Mouse (Mus musculus) forebrain, embryonic 10.5 days (tissue): ENCODE measurements at regions not wholly inside any gene's neighbourhood (a gene's known extent, or its start where the extent isn't known, plus 50 kb on each side); places are given as distances from the start of the nearest gene placed in this dataset.

Source experiments
- DNase-seq: peaks from one replicate; pipeline ENCODE4 v3.0.0-alpha.2; 2017; ENCODE audit warnings: low spot score; ENCODE audit errors: extremely low spot score
- H3K27ac ChIP-seq: fragments of 300-500 bp; sonication (generic); 2 replicates; pipeline ENCODE4 v1.5.1; 2016; ENCODE audit warnings: mild to moderate bottlenecking
- H3K27me3 ChIP-seq: fragments of 300-500 bp; sonication (generic); 2 replicates; pipeline ENCODE4 v1.6.1; 2016; ENCODE audit warnings: mild to moderate bottlenecking; ENCODE audit not compliant: poor library complexity, severe bottlenecking
- H3K36me3 ChIP-seq: fragments of 300-500 bp; sonication (generic); replicated peaks from 2 replicates; pipeline ENCODE4 v1.6.1; 2016; ENCODE audit warnings: mild to moderate bottlenecking, moderate library complexity
- H3K4me1 ChIP-seq: fragments of 300-500 bp; sonication (generic); 2 replicates; pipeline ENCODE4 v1.6.1; 2016
- H3K4me3 ChIP-seq: fragments of 300-500 bp; sonication (generic); 2 replicates; pipeline ENCODE4 v1.5.1; 2016; ENCODE audit warnings: mild to moderate bottlenecking, moderate library complexity
- H3K9me3 ChIP-seq: fragments of 300-500 bp; sonication (generic); 2 replicates; pipeline ENCODE4 v1.6.1; 2016; ENCODE audit warnings: mild to moderate bottlenecking, moderate library complexity
- WGBS: fragments of 180-500 bp; shearing (Covaris S2); methylation state at CpG from one replicate; pipeline ENCODE4 v1.1.7; 2016; 5-methylcytosine and 5-hydroxymethylcytosine counted together

DNA sequence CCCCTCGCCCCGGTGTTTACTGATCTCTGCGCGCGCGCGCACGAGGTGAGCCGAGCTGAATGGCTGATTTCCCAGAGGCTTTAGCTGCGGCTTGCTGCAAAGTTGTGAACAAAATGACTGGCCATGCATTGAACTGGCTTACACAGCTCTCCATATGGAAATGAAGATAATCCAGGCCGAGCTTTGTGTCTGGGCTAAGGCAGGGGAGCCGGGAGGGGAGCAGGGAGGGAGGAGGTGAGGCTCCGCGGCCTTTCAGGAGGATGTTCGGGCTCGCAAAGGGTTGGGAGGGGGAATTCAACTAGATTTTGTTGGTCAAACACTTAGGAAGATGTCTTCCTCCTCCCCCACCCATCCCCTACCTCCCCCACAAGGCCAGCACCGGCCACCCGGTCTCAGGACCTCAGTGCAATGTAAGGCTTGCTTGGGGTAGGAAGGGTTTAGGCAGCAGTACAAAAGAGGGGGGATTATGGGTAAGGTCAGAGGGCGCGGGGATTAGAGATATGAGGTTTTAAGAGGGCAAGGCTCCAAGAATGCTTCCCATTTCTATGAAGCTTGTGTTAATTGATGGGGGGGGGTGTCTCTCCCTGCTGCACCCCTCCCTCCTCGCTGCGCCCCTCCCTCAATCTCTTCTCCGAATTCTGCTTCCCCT is 143.3 kb upstream of the Lhx5 start:
- DNase-seq: peak; percentile 81
- peaks cover 83% of the 10 kb centered on the region for H3K27me3 ChIP-seq
- peak overlapping the region; percentile 32 for H3K4me3 ChIP-seq
- peak overlapping the region; percentile 85 for H3K27ac ChIP-seq
- H3K36me3 ChIP-seq: no peaks in the 10 kb centered on the region
- WGBS: 3% methylated on average over 23 of the region's 23 CpGs
- peaks cover 14% of the 10 kb centered on the region for H3K9me3 ChIP-seq
- peaks cover 55% of the 10 kb centered on the region for H3K4me1 ChIP-seq

DNA sequence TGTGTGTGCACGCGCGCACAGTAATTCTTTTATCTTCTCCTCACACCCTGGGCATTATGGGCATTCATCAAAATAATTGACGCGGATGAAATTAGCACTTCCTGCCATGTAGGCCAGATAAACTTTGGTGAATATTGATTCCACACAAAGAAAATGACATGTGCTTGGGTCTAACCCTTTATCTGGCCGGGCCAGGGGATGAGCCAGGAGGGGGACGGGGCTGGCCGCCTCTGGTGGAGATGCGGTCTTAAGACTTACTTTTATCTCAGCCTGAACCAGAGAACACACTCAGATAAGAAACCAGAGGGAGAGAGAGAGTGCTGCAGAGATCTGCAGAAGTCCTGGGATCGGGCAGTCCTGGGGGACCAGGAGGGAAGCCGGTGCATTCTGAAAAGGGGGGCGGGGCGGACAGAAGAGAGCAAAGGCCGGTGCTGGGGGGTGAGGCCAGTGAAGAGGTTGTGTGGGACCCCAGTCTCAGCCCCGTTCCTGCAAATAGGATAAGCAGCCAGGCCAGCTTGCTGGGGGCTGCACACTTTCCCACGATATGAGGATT is 136.9 kb upstream of the Lhx5 start:
- H3K4me1 ChIP-seq: peaks cover 37% of the 10 kb centered on the region
- H3K4me3 ChIP-seq: no peak overlapping the region
- H3K9me3 ChIP-seq: peaks cover 11% of the 10 kb centered on the region
- H3K27ac ChIP-seq: peak overlapping the region; percentile 70
- DNase-seq: no peak
- H3K36me3 ChIP-seq: no peaks in the 10 kb centered on the region
- 39% methylated on average over 16 of the region's 16 CpGs for WGBS
- H3K27me3 ChIP-seq: peaks cover 84% of the 10 kb centered on the region

DNA sequence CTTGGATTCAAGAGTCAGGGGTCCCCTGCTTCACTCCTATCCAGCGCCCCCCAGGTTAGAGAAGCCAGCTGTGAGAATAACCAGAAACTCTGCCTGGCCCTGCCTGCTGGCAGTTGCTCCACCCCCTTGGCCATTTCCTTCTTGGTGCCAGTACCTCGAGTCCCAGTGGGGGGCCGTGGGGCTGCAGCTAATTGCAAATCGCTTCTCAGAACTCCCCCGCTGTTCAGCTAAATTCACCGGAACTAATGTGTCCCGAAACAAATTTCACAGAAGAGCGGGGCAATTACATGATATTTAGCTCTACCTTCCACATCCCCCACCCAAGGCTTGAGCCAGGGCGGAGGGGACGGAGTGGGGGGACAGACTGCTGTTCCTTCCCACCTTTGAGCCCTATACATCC is 134.3 kb upstream of the Lhx5 start:
- Histone ChIP-seq H3K27ac (peak overlapping the region; percentile 22), H3K4me3 (no peak overlapping the region), H3K9me3 (no peaks in the 10 kb centered on the region), H3K4me1 (peaks cover 55% of the 10 kb centered on the region), H3K36me3 (no peaks in the 10 kb centered on the region), H3K27me3 (peaks cover 94% of the 10 kb centered on the region)
- DNase-seq: peak; percentile 47
- WGBS: 3% methylated on average over 10 of the region's 10 CpGs

DNA sequence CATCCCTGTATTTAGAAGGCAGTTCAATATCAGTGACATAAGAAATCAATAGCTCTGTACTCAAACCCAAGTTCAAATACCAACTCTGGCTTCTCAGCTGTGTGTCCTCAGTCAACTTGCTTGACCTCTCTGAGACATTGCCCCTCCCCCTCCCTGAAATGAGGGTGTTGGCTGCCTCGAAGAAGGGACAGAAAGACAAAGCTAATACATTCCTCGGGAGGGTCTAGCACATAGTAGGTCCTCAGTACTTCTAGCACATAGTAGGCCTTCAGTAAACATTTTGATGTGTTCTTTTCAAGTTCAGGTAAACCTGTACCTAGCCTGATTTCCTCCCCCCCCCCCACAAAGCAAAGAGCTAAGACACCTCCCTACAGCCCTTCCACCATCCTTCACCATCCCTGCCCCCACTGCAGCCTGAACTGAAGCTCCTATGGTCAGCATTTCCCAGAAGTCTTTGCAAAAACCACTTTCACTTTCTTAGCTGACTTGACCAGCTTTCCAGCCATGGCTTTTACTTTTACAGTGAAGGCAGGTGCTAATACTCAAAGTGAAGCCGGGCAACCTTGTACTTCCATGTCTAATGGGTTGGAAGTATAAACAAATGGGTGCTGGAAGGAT is 133.7 kb upstream of the Lhx5 start:
- WGBS: 62% methylated on average over 3 of the region's 3 CpGs

DNA sequence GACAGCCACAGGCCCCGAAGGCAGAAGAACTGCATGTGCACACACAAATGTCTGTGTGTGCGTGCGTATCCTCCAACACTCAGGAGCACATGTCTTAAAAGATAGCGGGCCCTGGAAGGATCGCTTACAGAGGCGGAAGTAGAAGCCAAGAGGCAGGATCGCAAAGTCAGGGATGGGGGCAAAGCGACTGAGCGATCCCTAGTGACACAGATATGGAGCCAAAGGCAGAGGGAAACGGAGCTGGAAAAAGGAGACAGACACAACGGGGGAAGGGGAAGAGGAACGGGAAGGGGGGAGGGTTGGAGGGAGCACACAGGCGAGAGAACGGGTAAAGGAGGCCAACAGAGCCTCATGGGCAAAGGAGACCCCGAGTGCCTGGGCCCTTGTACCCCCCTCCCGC is 129.8 kb upstream of the Lhx5 start:
- peak; percentile 53 for DNase-seq
- whole genome bisulfite sequencing: 2% methylated on average over 16 of the region's 16 CpGs
- H3K9me3 ChIP-seq: no peaks in the 10 kb centered on the region
- no peaks in the 10 kb centered on the region for H3K36me3 ChIP-seq
- H3K27me3 ChIP-seq: peaks cover 100% of the 10 kb centered on the region
- peak overlapping the region; percentile 49 for H3K4me3 ChIP-seq
- H3K4me1 ChIP-seq: peaks cover 76% of the 10 kb centered on the region
- peak overlapping the region; percentile 87 for H3K27ac ChIP-seq

More for the DNA sequence above, 133.7 kb upstream of the Lhx5 start:
- peaks cover 94% of the 10 kb centered on the region for H3K27me3 ChIP-seq
- H3K4me1 ChIP-seq: peaks cover 61% of the 10 kb centered on the region
- DNase-seq: no peak
- no peak overlapping the region for H3K4me3 ChIP-seq
- H3K9me3 ChIP-seq: no peaks in the 10 kb centered on the region
- H3K36me3 ChIP-seq: no peaks in the 10 kb centered on the region
- no peak overlapping the region for H3K27ac ChIP-seq

DNA sequence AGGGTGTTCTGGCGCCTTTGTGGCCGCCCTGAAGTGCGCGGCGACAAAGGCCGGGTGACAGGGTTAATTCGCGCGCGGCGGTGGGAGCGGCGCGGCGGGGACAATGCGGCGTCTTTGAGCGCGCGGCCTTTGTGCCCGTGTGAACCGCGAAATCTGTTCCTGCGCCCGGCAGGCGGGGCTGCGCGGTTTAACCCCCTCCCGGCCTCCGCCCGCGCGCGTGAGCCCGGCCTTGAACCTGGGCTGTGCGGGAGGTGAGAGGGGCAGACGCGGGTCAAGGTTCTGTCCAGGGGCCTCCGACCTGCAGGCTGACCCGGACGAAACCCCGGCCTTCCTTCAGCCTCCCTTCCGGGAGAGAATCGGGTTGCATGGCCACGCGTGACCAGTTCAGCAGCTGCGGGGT is 129.2 kb upstream of the Lhx5 start:
- Histone ChIP-seq H3K27ac (peak overlapping the region; percentile 87), H3K27me3 (peaks cover 95% of the 10 kb centered on the region), H3K4me1 (peaks cover 69% of the 10 kb centered on the region), H3K9me3 (no peaks in the 10 kb centered on the region), H3K36me3 (no peaks in the 10 kb centered on the region), H3K4me3 (peak overlapping the region; percentile 49)
- DNase-seq: peak; percentile 53
- WGBS: 1% methylated on average over 47 of the region's 47 CpGs

DNA sequence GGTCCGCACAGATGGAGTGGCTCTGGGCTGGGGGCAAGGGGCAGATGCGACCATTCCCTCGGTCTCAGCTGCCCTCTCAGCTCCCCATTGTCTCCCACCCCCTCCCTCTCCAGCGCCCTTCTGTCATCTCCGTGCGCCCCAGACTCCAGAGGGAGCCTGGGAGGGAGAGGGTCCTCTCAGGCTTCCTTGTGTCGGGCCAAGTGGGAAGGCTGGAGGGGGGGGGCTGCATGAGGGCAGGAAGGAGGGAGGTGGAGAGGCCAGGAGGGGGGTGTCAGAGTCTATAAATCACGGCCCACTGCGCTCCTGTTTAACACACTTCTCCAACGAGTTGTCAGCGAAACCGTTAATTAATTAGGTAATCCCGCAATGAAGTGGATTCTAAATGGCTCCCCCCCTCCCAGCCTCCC is 127.2 kb upstream of the Lhx5 start:
- H3K27ac ChIP-seq: peak overlapping the region; percentile 87
- 11% methylated on average over 13 of the region's 13 CpGs for WGBS
- no peaks in the 10 kb centered on the region for H3K9me3 ChIP-seq
- H3K4me1 ChIP-seq: peaks cover 62% of the 10 kb centered on the region
- DNase-seq: peak; percentile 53
- H3K4me3 ChIP-seq: peak overlapping the region; percentile 39
- no peaks in the 10 kb centered on the region for H3K36me3 ChIP-seq
- peaks cover 75% of the 10 kb centered on the region for H3K27me3 ChIP-seq

DNA sequence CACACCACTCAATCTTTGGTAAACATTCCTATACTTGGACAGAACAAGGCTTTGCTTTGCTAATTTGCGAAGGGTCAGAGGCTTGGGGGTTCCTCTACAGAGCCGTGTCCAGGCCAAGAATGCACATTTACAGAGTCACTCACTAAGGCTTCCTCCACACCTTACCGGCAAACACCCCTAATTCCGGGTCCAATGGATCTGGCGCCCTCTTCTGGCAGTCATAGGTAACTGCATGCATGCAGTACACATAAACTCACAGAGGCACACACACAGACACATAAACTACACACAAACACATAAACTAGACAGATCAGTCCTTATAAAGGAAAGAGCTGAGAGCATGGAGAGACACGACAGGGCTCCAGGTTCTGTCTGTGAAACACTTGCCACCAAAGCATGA is 119.2 kb upstream of the Lhx5 start:
- Histone ChIP-seq H3K36me3 (no peaks in the 10 kb centered on the region), H3K27ac (no peak overlapping the region), H3K9me3 (peaks cover 11% of the 10 kb centered on the region), H3K27me3 (peaks cover 39% of the 10 kb centered on the region), H3K4me1 (peaks cover 5% of the 10 kb centered on the region; the same call in 1 of the 2 replicates), H3K4me3 (no peak overlapping the region)
- no peak for DNase-seq
- WGBS: 86% methylated on average over 6 of the region's 6 CpGs

DNA sequence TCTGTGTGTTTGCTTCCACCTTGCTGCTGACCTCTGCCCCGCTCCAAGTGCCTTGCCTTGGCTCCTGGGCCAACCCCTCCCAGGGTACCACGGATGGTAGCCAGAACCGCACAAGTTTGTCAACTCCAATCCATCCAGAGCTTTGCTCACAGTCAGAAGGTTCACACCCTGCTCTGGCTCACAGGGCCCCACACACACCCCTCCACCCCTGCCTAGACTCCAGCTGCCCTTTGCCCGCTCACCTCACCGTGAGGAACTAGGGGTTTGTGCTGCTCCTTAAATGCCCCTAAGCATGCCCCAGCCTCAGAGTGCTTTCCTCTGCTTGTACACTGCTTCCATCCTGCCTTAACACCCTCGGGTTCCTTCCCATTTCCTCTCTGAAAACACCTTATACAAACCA is 117.5 kb upstream of the Lhx5 start:
- H3K36me3 ChIP-seq: no peaks in the 10 kb centered on the region
- WGBS: 76% methylated on average over 6 of the region's 6 CpGs
- H3K4me1 ChIP-seq: peaks cover 10% of the 10 kb centered on the region
- H3K27ac ChIP-seq: 0 out of 2 replicates have a peak overlapping the region, but pooled peaks have one; percentile 31
- no peak overlapping the region for H3K4me3 ChIP-seq
- H3K9me3 ChIP-seq: peaks cover 11% of the 10 kb centered on the region
- peaks cover 52% of the 10 kb centered on the region for H3K27me3 ChIP-seq
- no peak for DNase-seq

DNA sequence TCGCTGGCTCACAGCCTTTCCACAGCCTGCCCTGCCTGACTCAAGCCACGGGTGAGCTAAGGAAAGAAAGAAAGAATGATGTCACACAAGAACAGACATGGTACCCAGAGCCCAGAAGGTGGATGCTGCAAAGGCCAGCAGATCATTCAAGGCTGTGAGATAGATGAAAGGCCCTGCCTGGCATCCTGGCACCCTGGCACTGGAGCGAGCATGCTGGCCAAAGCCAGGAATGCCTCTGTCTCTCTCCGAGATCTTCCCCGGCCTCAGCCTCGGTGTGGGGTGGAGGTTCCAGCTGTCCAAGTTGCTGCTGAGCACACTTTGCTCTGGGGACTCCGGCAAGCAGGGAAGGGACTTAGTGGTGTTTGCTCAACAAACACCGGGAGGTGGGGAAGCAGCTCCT is 116.4 kb upstream of the Lhx5 start:
- Histone ChIP-seq H3K9me3 (peaks cover 11% of the 10 kb centered on the region), H3K27ac (no peak overlapping the region), H3K36me3 (no peaks in the 10 kb centered on the region), H3K4me1 (peaks cover 10% of the 10 kb centered on the region), H3K27me3 (peaks cover 63% of the 10 kb centered on the region), H3K4me3 (no peak overlapping the region)
- no peak for DNase-seq
- 70% methylated on average over 8 of the region's 8 CpGs for WGBS

DNA sequence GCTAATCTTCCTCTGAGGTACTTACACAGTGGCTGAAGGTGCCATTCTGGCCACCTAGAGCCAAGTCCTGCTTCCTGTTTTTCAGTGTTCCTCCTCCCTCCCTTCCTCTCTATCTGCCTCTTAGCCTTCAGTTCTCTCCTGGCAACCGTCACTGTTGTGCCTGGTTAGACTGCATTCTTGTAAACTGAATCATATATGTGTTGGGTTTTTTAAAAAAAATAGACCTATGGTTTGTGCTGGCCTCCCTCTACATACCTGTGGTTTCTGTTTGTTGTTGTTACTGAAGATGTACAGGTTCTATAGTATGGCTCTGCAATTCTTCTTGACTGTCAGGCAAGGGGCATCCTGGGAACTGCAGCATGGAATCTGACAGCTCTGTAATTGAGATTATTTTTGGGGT is 112.5 kb upstream of the Lhx5 start:
- no peak for DNase-seq
- no peaks in the 10 kb centered on the region for H3K36me3 ChIP-seq
- H3K9me3 ChIP-seq: no peaks in the 10 kb centered on the region
- WGBS: 62% methylated on average over 1 of the region's 1 CpGs
- H3K4me1 ChIP-seq: peaks cover 39% of the 10 kb centered on the region
- peaks cover 96% of the 10 kb centered on the region for H3K27me3 ChIP-seq
- no peak overlapping the region for H3K4me3 ChIP-seq
- peak overlapping the region; percentile 41; the same call in 1 of the 2 replicates for H3K27ac ChIP-seq

DNA sequence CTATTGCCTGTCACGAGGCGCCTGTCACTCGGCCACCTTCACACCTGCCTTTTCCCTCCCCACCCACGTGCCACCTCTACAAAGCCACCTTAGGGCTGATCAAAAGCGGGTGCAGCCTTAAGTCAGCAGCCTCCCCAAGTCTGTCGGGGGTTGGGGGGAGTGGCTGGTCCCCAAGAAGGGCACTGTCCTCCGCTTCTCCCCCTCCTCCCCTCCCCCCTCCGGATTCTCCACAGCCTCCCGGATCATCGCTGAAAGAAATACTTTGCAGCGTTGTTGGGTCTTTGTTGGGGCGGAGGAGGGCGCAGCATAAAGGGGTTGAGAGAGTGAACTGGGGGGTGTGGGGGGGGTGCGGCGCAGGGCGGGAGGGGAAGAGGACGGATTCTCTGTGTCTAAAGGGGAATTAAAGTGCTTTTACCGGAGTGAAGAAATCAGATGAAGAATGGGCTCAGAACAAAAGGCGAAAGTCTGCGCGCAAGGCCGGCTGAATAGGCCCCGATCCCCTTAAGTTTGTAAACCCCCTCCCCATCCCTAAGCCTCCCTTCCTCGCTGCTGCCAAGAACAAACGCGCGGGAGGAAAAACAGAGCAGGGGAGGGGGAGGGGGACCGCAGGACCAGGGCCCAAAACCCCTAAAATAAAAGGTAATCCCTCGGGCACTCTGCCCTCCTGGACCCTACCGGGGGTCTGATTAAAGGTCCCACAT is 109.3 kb upstream of the Lhx5 start:
- Histone ChIP-seq H3K27me3 (peaks cover 96% of the 10 kb centered on the region), H3K36me3 (no peaks in the 10 kb centered on the region), H3K27ac (peak overlapping the region; percentile 93), H3K9me3 (no peaks in the 10 kb centered on the region), H3K4me3 (peak overlapping the region; percentile 47), H3K4me1 (peaks cover 49% of the 10 kb centered on the region)
- peak; percentile 83 for DNase-seq
- WGBS: 1% methylated on average over 30 of the region's 30 CpGs
